In genomic region chr7:80301522-80301921, GRCm38 (mm10) we compare ENCODE assay signal across 19 mouse cellular contexts. TPM values are rescaled to one million over a fixed set of nuclear protein-coding genes. Genes with fewer than 3 reads are reported as not detected.
DNase-seq lines count a peak whose midpoint lies in the region; ATAC-seq lines count a peak whose summit lies in the region.
"Had no signal": no experiment of that assay in that cellular context is flagged by ENCODE, and none has a peak within 500 bp of the region (broad histone marks: within the 10 kb centered on the region; RNA-seq: fewer than 3 reads in every experiment).

No protein-coding gene starts in this region.

- no peak for ATAC-seq in liver, embryonic 12.5 days
- ATAC-seq in megakaryocyte progenitor cell, adult 5-6 weeks (replicated peaks; ENCODE audit: poor library complexity), result peak; percentile 46; the same call in 1 of the 2 replicates
- ATAC-seq: forebrain, embryonic 15.5 days had no signal

- H3K36me3 ChIP-seq in liver, embryonic 12.5 days, result peaks cover 99% of the 10 kb centered on the region

- no peak overlapping the region for H3K27ac ChIP-seq in liver, embryonic 12.5 days
- H3K27ac ChIP-seq: forebrain, embryonic 15.5 days; heart, adult 2 months; hindbrain, embryonic 14.5 days; liver, embryonic 15.5 days; stomach, embryonic 15.5 days had no signal

- DNase-seq in liver (peak; percentile 30), A20 (ENCODE audit: low read depth, low spot score) (peak; percentile 29), ES-CJ7 (ENCODE audit: low read depth, low spot score) (peak; percentile 41)
- no peak for DNase-seq in adrenal gland, adult 2 months
- DNase-seq in ovary, adult 18-20 months (ENCODE audit: low spot score), result no peak
- DNase-seq: cerebellum, postnatal 25 days; heart, adult 2 months; heart, postnatal 10 days; kidney, adult 2 months; kidney, postnatal 4 days; layer of hippocampus, postnatal 36 days; left cerebral cortex, postnatal 4 days; thymus, postnatal 25 days had no signal

- no peak overlapping the region for H3K4me2 ChIP-seq in liver, embryonic 12.5 days
- H3K4me2 ChIP-seq: forebrain, embryonic 15.5 days; hindbrain, embryonic 14.5 days; liver, embryonic 15.5 days; stomach, embryonic 15.5 days had no signal

- no peaks in the 10 kb centered on the region for H3K9me3 ChIP-seq in liver, embryonic 12.5 days (replicated peaks)
- H3K9me3 ChIP-seq: forebrain, embryonic 15.5 days; liver, embryonic 15.5 days; stomach, embryonic 15.5 days had no signal

- H3K9ac ChIP-seq in liver, embryonic 12.5 days, result no peak overlapping the region
- H3K9ac ChIP-seq: forebrain, embryonic 15.5 days; hindbrain, embryonic 14.5 days; liver, embryonic 15.5 days; stomach, embryonic 15.5 days had no signal

- 83% methylated on average over 2 of the region's 2 CpGs for WGBS in liver, embryonic 12.5 days (ENCODE audit: insufficient replicate concordance)

- no peaks in the 10 kb centered on the region for H3K27me3 ChIP-seq in liver, embryonic 12.5 days (replicated peaks)
- H3K27me3 ChIP-seq: forebrain, embryonic 15.5 days; liver, embryonic 15.5 days; stomach, embryonic 15.5 days had no signal

- H3K4me1 ChIP-seq in liver, embryonic 12.5 days, result peaks cover 38% of the 10 kb centered on the region

- H3K4me3 ChIP-seq in liver, embryonic 12.5 days, result no peak overlapping the region
- H3K4me3 ChIP-seq: forebrain, embryonic 15.5 days; heart, adult 2 months; liver, embryonic 15.5 days; stomach, embryonic 15.5 days had no signal

RNA-seq across cellular contexts. Expression of gene Prc1, which starts 7.3 kb away (rescaled TPM):
- polyA plus RNA-seq in liver, embryonic 12.5 days (2016; fragmentation: Nextera tagmentation; extraction: Ambion mirVana), result 150 and 158 TPM in 2 replicates
- total RNA-seq in megakaryocyte progenitor cell, adult 5-6 weeks (2015), result 94.9 and 96.2 TPM in 2 replicates
- 152 and 153 TPM in 2 replicates for total RNA-seq in megakaryocyte progenitor cell, adult 5-6 weeks (2017)
- 1 to 10 TPM; 4.0 to 5.3 TPM for total RNA-seq in adrenal gland, adult 2 months (2021)
- 2.3 and 3.8 TPM in 2 replicates for polyA plus RNA-seq in adrenal gland, adult 2 months (2012; rRNA removed)

RNA-seq across cellular contexts. Expression of gene Rccd1, which starts 22.7 kb away (rescaled TPM):
- 5.1 and 5.6 TPM in 2 replicates for polyA plus RNA-seq in liver, embryonic 12.5 days (2016; fragmentation: Nextera tagmentation; extraction: Ambion mirVana)
- total RNA-seq in megakaryocyte progenitor cell, adult 5-6 weeks (2015), result 11.3 and 17.7 TPM in 2 replicates
- 14.3 and 21.4 TPM in 2 replicates for total RNA-seq in megakaryocyte progenitor cell, adult 5-6 weeks (2017)
- 10 to 100 TPM in 1 of 2 experiments, 1 to 10 TPM in 1; 7.4 to 10.5 TPM for total RNA-seq in adrenal gland, adult 2 months (2021)
- polyA plus RNA-seq in adrenal gland, adult 2 months (2012; rRNA removed), result 9.0 and 12.9 TPM in 2 replicates

RNA-seq across cellular contexts. Expression of gene Vps33b, which starts 32.1 kb away (rescaled TPM):
- polyA plus RNA-seq in liver, embryonic 12.5 days (2016; fragmentation: Nextera tagmentation; extraction: Ambion mirVana), result 9.0 and 11.4 TPM in 2 replicates
- 29.0 and 39.9 TPM in 2 replicates for total RNA-seq in megakaryocyte progenitor cell, adult 5-6 weeks (2015)
- 19.7 and 32.0 TPM in 2 replicates for total RNA-seq in megakaryocyte progenitor cell, adult 5-6 weeks (2017)
- 10 to 100 TPM; 20.4 to 20.6 TPM for total RNA-seq in adrenal gland, adult 2 months (2021)
- 8.4 and 9.3 TPM in 2 replicates for polyA plus RNA-seq in adrenal gland, adult 2 months (2012; rRNA removed)

RNA-seq across cellular contexts. Expression of gene Unc45a, which starts 39.3 kb away (rescaled TPM):
- 17.1 and 17.3 TPM in 2 replicates for polyA plus RNA-seq in liver, embryonic 12.5 days (2016; fragmentation: Nextera tagmentation; extraction: Ambion mirVana)
- total RNA-seq in megakaryocyte progenitor cell, adult 5-6 weeks (2015), result 5.4 TPM in 2 replicates
- total RNA-seq in megakaryocyte progenitor cell, adult 5-6 weeks (2017), result 15.6 and 16.6 TPM in 2 replicates
- total RNA-seq in adrenal gland, adult 2 months (2021), result 10 to 100 TPM; 66.5 to 73.0 TPM
- 69.1 and 76.9 TPM in 2 replicates for polyA plus RNA-seq in adrenal gland, adult 2 months (2012; rRNA removed)

RNA-seq across cellular contexts. Expression of gene Ngrn, which starts 40.5 kb away (rescaled TPM):
- polyA plus RNA-seq in liver, embryonic 12.5 days (2016; fragmentation: Nextera tagmentation; extraction: Ambion mirVana), result 42.0 and 45.6 TPM in 2 replicates
- 27.6 and 29.4 TPM in 2 replicates for total RNA-seq in megakaryocyte progenitor cell, adult 5-6 weeks (2015)
- 24.6 and 25.9 TPM in 2 replicates for total RNA-seq in megakaryocyte progenitor cell, adult 5-6 weeks (2017)
- total RNA-seq in adrenal gland, adult 2 months (2021), result 10 to 100 TPM; 35.7 to 50.1 TPM
- 38.7 and 45.6 TPM in 2 replicates for polyA plus RNA-seq in adrenal gland, adult 2 months (2012; rRNA removed)

Comparison
In these comparisons a context has a peak if more than half of its experiments do, and no peak if none do; other contexts are left out.
1. DNase-seq: peak in liver (single experiment), A20 (single experiment) and ES-CJ7 (single experiment); none in adrenal gland, adult 2 months (single experiment) and ovary, adult 18-20 months (single experiment).
2. RNA of gene Prc1, which starts 7.3 kb away (total RNA-seq): 94.9 to 153 TPM in megakaryocyte progenitor cell, adult 5-6 weeks; 4.0 to 5.3 TPM in adrenal gland, adult 2 months; every median in the first group is over 10 times any median in the second.